Mouse (Mus musculus): Measurements from ENCODE around the gene Tbca.

- no peak for TF ChIP-seq CTCF (IDR thresholded peaks at IDR 0.05; ENCODE audit: low read depth)
- no peak for TF ChIP-seq EP300 (IDR thresholded peaks at IDR 0.05; ENCODE audit: low read depth)
These were observed 39.1 kb downstream of the Tbca start for GRCm38 (mm10) chr13:94827847-94828246.
